Mouse (Mus musculus): ENCODE measurements at regions not wholly inside any gene's neighbourhood (a gene's known extent, or its start where the extent isn't known, plus 50 kb on each side); places are given as distances from the start of the nearest gene placed in this dataset.
A peak's percentile ranks its signal among the peaks of the same experiment; 100 is the strongest.
"Not testable (repeated sequence)": the region's sequence is repeated elsewhere in the genome, so short reads cannot be mapped to it uniquely, and the experiment has no call there.

GRCm38 (mm10) chr4:84157911-84158647, 517.0 kb downstream of the Bnc2 start:
- DNase-seq (ENCODE audit: low read depth, low spot score), result no peak

GRCm38 (mm10) chr4:84163362-84163761, 511.7 kb downstream of the Bnc2 start:
- DNase-seq (ENCODE audit: low read depth, low spot score), result no peak

GRCm38 (mm10) chr4:84165256-84165655, 509.8 kb downstream of the Bnc2 start:
- DNase-seq (ENCODE audit: low read depth, low spot score), result peak; percentile 39

- no peak for DNase-seq (ENCODE audit: low read depth, low spot score)
Observed at GRCm38 (mm10) chr4:84172841-84173240, 502.2 kb downstream of the Bnc2 start.

GRCm38 (mm10) chr4:84173441-84173840, 501.6 kb downstream of the Bnc2 start:
- no peak for DNase-seq (ENCODE audit: low read depth, low spot score)

GRCm38 (mm10) chr4:84176457-84176856, 498.6 kb downstream of the Bnc2 start:
- not testable (repeated sequence) for DNase-seq (ENCODE audit: low read depth, low spot score)

GRCm38 (mm10) chr4:84177827-84178226, 497.2 kb downstream of the Bnc2 start:
- DNase-seq (ENCODE audit: low read depth, low spot score), result no peak

- no peak for DNase-seq (ENCODE audit: low read depth, low spot score)
Observed at GRCm38 (mm10) chr4:84184436-84184835, 490.6 kb downstream of the Bnc2 start.

GRCm38 (mm10) chr4:84184844-84185243, 490.2 kb downstream of the Bnc2 start:
- no peak for DNase-seq (ENCODE audit: low read depth, low spot score)

GRCm38 (mm10) chr4:84189315-84189714, 485.8 kb downstream of the Bnc2 start:
- DNase-seq (ENCODE audit: low read depth, low spot score), result no peak

- DNase-seq (ENCODE audit: low read depth, low spot score), result no peak
Observed at GRCm38 (mm10) chr4:84191303-84191702, 483.8 kb downstream of the Bnc2 start.

GRCm38 (mm10) chr4:84192301-84192700, 482.8 kb downstream of the Bnc2 start:
- DNase-seq (ENCODE audit: low read depth, low spot score), result no peak

- peak; percentile 33 for DNase-seq (ENCODE audit: low read depth, low spot score)
Observed at GRCm38 (mm10) chr4:84196732-84197131, 478.3 kb downstream of the Bnc2 start.

GRCm38 (mm10) chr4:84198176-84198575, 476.9 kb downstream of the Bnc2 start:
- peak; percentile 44 for DNase-seq (ENCODE audit: low read depth, low spot score)

GRCm38 (mm10) chr4:84199181-84199656, 475.9 kb downstream of the Bnc2 start:
- DNase-seq (ENCODE audit: low read depth, low spot score), result peak; percentile 20

GRCm38 (mm10) chr4:84201001-84201400, 474.1 kb downstream of the Bnc2 start:
- DNase-seq (ENCODE audit: low read depth, low spot score), result no peak

GRCm38 (mm10) chr4:84202231-84202630, 472.8 kb downstream of the Bnc2 start:
- peak; percentile 63 for DNase-seq (ENCODE audit: low read depth, low spot score)

- DNase-seq (ENCODE audit: low read depth, low spot score), result peak; percentile 95
Observed at GRCm38 (mm10) chr4:84203680-84204079, 471.4 kb downstream of the Bnc2 start.

- peak; percentile 22 for DNase-seq (ENCODE audit: low read depth, low spot score)
Observed at GRCm38 (mm10) chr4:84204777-84205176, 470.3 kb downstream of the Bnc2 start.

- DNase-seq (ENCODE audit: low read depth, low spot score), result no peak
Observed at GRCm38 (mm10) chr4:84208175-84208574, 466.9 kb downstream of the Bnc2 start.

- no peak for DNase-seq (ENCODE audit: low read depth, low spot score)
Observed at GRCm38 (mm10) chr4:84209538-84209937, 465.5 kb downstream of the Bnc2 start.

- no peak for DNase-seq (ENCODE audit: low read depth, low spot score)
Observed at GRCm38 (mm10) chr4:84211311-84211875, 463.7 kb downstream of the Bnc2 start.

- no peak for DNase-seq (ENCODE audit: low read depth, low spot score)
Observed at GRCm38 (mm10) chr4:84212004-84212403, 463.1 kb downstream of the Bnc2 start.

All from 3T3-L1 (cell line).